Mouse (Mus musculus): ENCODE measurements around the gene Zyg11b. TPM values are rescaled to one million over a fixed set of nuclear protein-coding genes. Genes with fewer than 3 reads are reported as not detected.

Gene Zyg11b
- polyA plus RNA-seq (2012; rRNA removed), result 41.2 and 58.5 TPM in 2 replicates

DNA sequence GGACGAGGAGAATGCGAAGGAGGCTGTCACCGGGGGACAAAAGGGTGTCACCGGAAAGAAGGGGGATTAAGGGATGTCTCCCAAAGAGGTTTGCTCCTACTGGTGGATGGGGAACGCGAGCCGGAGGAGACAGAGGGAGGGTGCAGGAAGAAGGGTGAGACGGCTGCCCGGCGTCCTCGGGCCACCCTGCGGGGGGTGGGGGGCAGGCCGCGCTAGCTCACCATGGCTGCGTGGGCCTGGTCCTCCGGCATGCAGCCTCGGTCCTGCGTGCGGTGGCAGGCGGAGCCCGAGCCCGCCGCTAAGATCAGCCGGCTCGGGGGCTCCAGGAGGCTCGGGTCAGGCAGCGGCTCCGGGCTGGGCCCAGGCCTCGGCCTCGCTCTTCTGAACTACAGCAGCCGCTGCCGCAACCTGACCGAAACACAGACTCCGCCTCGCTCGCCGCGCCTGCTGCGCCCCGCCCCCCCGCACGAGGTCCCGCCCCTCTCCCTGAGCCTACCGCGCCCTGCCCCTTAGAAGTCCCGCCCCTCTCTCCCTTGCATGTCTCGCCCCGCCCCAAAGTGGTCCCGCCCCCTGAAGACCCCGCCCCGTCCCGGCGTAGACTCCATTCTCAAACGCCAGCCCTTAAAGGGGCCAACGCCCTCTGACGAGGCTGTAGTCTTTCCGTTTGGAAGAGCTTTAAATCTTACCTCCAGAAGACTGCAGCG, at the start of gene Zyg11b:
Gene Zyg11b (minus strand): TSS at position 427 of the 704 bp plus-strand sequence.
- TF ChIP-seq CTCF (IDR thresholded peaks at IDR 0.05; ENCODE audit: borderline replicate concordance, extremely low read depth, insufficient read depth, insufficient read length) (no peak), POLR2A (IDR thresholded peaks at IDR 0.05; ENCODE audit: borderline replicate concordance, extremely low read depth, insufficient read depth, insufficient read length, poor library complexity, severe bottlenecking) (peak; percentile 91)
- peak; percentile 98 for DNase-seq (ENCODE audit: low read depth)

DNA sequence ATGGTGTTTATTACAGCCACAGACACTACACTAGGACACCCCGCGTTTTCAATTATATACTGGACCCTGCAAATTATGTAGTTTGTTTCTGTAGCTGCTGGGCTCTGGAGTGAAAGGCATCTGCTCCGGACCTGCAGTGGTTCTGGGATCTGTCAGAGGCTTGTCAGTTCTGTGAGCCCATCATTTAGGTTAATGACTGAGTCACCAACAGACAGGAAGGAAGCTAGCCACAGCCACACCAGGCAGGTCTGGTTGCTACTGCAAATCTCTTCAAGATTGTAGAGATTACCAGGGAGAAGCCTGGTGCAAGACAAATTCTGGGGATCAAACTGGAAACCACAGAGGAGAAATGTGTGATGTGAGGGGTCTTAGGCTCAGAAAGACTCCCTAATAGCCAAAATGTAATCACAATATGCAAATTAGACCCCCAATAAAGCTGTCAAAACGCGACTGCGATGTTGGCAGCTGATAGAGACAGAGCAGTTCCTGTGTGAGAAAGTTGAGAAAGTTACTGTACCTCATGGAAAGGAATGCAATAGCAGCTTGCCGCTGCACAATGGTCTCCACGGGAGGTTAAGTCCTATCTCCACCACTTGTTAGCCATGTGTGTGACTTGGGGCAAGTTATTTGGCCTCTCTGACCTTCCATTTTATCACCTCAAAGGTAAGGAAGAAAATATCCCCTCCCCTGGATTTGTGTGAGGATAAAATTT, 49.1 kb upstream of the Zyg11b start:
- no peak for TF ChIP-seq POLR2A (IDR thresholded peaks at IDR 0.05; ENCODE audit: borderline replicate concordance, extremely low read depth, insufficient read depth, insufficient read length, poor library complexity, severe bottlenecking)
- TF ChIP-seq CTCF (IDR thresholded peaks at IDR 0.05; ENCODE audit: borderline replicate concordance, extremely low read depth, insufficient read depth, insufficient read length), result no peak
- no peak for DNase-seq (ENCODE audit: low read depth)

DNA sequence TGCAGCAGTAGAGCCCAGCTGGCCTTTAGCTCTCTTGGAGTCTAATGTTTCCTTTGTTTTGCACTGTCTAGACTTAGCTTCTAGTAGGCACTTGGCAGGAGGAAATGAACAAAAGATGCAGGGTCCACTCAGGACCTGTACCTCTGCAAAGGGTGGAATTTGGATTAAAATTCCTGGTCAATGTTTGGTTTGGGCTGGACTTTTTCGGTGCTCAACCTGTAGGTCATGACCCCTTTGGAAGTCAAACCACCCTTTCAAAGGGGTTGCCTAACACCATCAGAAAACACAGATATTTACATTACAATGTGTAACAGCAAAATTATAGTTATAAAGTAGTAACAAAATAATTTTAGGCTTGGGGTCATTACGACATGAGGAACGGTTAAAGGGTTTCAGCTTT, 48.2 kb upstream of the Zyg11b start:
- DNase-seq (ENCODE audit: low read depth), result no peak

DNA sequence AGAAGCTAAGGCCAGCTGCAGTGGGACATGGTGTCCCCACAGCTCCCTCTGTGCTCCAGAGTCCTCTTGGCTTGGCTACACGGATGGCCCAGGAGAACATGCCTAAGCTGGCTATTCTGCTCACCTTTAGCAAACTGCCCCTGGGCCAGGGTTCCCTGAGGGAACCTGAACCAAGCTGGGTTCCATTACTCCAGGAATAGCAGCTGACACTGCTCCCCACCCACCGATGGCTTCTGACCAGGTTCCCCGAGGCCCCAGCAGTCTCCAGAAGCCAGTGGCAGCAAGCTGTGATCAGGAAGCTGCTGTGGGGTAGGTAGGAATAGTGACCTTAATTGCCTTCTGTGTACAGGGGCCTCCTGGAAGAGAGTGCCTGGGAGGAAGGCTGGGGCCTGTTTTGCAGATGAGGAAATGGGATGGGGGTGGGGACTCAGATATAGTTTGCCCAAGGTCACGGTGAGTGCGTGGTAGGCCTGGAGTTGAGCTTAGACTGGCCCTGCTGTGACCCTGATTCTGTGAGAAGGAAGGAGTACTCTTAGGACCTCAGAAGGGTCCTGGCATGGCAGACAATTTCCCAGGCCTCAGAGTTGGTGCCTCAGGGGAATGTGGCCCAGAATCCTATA, 47.5 kb upstream of the Zyg11b start:
- TF ChIP-seq POLR2A (IDR thresholded peaks at IDR 0.05; ENCODE audit: borderline replicate concordance, extremely low read depth, insufficient read depth, insufficient read length, poor library complexity, severe bottlenecking) (no peak), CTCF (IDR thresholded peaks at IDR 0.05; ENCODE audit: borderline replicate concordance, extremely low read depth, insufficient read depth, insufficient read length) (no peak)
- DNase-seq (ENCODE audit: low read depth), result no peak

More for the DNA sequence above, 48.2 kb upstream of the Zyg11b start:
- TF ChIP-seq CTCF (IDR thresholded peaks at IDR 0.05; ENCODE audit: borderline replicate concordance, extremely low read depth, insufficient read depth, insufficient read length) (no peak), POLR2A (IDR thresholded peaks at IDR 0.05; ENCODE audit: borderline replicate concordance, extremely low read depth, insufficient read depth, insufficient read length, poor library complexity, severe bottlenecking) (no peak)

DNA sequence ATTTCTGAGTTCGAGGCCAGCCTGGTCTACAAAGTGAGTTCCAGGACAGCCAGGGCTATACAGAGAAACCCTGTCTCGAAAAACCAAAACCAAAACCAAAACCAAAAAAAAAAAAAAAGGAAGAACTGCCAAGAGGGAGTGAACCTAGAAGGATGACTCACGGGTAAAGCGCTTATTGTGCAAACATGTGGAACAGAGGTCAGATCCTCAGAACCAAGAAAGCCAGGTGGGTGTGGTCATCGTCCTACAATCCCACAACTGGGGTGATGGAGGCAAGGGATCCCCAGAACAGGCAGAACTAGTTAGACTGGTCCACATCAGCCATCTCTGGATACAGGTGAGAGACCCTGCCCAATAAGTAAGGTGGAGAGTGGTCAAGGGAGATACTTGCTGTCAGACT, 46.2 kb upstream of the Zyg11b start:
- TF ChIP-seq POLR2A (IDR thresholded peaks at IDR 0.05; ENCODE audit: borderline replicate concordance, extremely low read depth, insufficient read depth, insufficient read length, poor library complexity, severe bottlenecking), result no peak
- no peak for TF ChIP-seq CTCF (IDR thresholded peaks at IDR 0.05; ENCODE audit: borderline replicate concordance, extremely low read depth, insufficient read depth, insufficient read length)
- DNase-seq (ENCODE audit: low read depth), result no peak

DNA sequence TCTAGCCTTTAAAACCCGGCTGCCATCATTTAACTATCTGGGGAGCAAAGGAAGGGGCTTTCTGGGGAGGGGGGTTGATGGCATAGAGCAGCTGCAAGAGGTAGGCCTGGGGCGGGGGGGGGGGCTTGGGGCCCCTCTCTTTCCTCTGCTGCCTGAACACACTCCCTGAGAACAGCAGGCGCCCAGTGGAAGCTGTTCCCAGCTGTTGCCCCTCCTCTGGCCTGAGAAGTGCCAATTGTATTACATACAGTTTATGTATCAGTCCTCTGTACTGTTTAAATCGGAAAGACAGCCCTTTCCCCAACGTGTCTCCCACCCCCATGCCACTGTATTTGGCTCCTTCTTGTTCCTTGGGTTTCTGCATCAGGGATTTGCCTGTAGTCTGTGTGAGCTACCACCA, 44.9 kb upstream of the Zyg11b start:
- DNase-seq (ENCODE audit: low read depth), result no peak
- TF ChIP-seq CTCF (IDR thresholded peaks at IDR 0.05; ENCODE audit: borderline replicate concordance, extremely low read depth, insufficient read depth, insufficient read length), result no peak
- TF ChIP-seq POLR2A (IDR thresholded peaks at IDR 0.05; ENCODE audit: borderline replicate concordance, extremely low read depth, insufficient read depth, insufficient read length, poor library complexity, severe bottlenecking), result no peak

DNA sequence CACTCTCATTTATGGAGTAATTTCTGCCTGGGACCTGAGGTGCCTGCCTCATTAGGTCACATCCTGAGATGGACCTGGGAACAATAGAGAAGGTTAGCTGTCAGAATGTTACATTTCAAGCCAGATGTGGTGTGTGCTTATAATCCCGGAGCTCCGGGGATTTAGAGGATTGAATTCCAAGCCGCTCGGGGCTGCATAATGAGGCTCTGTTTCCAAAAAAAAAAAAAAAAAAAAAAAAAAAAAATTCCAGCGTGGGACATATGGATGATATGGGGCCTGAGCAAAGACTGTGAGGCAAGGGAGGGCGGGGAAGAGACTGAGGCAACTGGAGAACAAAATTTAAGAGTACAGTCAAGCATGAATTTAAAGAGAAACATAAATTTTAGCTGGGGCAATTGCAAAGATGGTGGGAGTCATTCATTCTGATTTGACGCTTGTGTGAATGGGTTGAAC, 43.8 kb upstream of the Zyg11b start:
- TF ChIP-seq CTCF (IDR thresholded peaks at IDR 0.05; ENCODE audit: borderline replicate concordance, extremely low read depth, insufficient read depth, insufficient read length) (no peak), POLR2A (IDR thresholded peaks at IDR 0.05; ENCODE audit: borderline replicate concordance, extremely low read depth, insufficient read depth, insufficient read length, poor library complexity, severe bottlenecking) (no peak)
- peak; percentile 39 for DNase-seq (ENCODE audit: low read depth)

DNA sequence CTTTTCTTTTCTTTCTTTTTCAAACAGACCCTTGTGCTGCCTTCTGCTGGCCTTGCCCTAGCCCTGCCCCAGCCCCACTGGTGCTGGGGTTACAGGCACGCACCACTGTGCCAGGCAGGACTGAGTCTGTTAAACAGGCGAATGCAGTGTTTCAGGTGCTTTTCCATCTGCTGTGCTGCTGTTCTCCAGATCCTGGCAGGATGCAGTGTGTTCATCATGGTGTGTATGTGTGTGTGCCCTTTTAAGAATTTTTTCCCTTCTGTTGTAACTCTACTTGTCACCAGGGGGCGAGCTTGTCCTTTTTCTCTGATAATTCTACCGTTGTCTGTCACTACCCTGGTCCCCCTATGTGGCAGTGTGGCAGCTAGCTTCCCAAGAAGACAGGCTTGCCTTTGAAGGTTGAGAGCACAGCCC, 38.4 kb upstream of the Zyg11b start:
- DNase-seq (ENCODE audit: low read depth), result peak; percentile 92
- TF ChIP-seq POLR2A (IDR thresholded peaks at IDR 0.05; ENCODE audit: borderline replicate concordance, extremely low read depth, insufficient read depth, insufficient read length, poor library complexity, severe bottlenecking), result no peak
- TF ChIP-seq CTCF (IDR thresholded peaks at IDR 0.05; ENCODE audit: borderline replicate concordance, extremely low read depth, insufficient read depth, insufficient read length), result peak; percentile 66; the same call in 1 of the 2 replicates

DNA sequence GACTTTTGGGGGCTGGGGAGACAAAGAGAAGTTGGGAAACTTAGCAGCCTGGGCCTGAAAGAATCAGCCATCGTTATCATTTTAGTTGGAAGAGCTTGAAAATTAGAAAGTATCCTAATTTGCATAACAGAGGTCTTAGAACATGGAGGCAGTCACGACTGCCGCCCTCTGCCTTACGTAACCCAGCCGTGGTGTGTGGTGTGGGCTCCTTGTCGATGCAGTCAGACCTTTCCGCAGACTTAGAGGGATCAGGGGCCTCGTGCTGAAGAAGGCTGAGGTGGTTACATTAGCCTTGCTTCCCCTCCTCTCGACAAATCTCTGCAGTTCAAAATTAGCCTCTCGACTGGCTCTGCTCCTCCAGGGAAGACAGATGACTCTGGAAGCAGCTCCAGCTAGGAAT, 37.9 kb upstream of the Zyg11b start:
- DNase-seq (ENCODE audit: low read depth), result no peak
- TF ChIP-seq CTCF (IDR thresholded peaks at IDR 0.05; ENCODE audit: borderline replicate concordance, extremely low read depth, insufficient read depth, insufficient read length) (no peak), POLR2A (IDR thresholded peaks at IDR 0.05; ENCODE audit: borderline replicate concordance, extremely low read depth, insufficient read depth, insufficient read length, poor library complexity, severe bottlenecking) (no peak)

DNA sequence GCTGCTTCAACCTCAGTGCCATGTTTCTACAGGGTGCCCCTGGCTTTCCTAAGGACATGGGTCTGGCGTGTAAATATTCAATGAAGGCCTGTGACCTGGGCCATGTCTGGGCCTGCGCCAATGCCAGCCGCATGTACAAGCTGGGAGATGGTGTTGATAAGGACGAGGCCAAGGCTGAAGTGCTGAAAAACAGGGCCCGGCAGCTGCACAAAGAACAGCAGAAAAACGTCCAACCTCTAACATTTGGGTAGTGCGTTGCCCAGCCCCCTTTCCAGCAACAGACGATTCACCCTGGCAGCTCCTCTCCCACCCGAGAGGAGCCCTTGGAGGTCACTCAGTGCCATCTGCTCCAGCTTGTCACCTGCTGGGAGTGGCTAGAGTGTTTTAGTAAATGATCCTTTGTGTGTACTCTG, 37.4 kb upstream of the Zyg11b start:
- TF ChIP-seq POLR2A (IDR thresholded peaks at IDR 0.05; ENCODE audit: borderline replicate concordance, extremely low read depth, insufficient read depth, insufficient read length, poor library complexity, severe bottlenecking) (no peak), CTCF (IDR thresholded peaks at IDR 0.05; ENCODE audit: borderline replicate concordance, extremely low read depth, insufficient read depth, insufficient read length) (no peak)
- no peak for DNase-seq (ENCODE audit: low read depth)

DNA sequence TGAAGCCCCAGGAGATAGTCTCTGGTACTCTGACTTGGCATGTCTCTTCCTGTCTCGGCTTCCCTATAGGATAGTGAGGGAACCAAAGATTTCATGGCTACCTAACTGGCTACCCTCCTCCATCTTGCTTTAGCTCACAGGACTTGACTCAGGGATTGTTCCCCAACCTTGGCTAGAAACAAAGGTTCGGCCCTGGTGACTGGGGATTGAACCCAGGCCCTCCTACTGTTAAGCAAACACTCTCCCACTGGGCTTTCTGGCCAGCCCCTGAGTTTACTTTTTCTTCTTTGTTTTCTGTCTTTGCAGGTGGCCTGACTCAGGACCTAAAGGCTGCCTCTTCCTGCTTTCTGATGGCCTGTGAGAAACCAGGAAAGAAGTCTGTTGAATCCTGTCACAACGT, 36.9 kb upstream of the Zyg11b start:
- no peak for TF ChIP-seq POLR2A (IDR thresholded peaks at IDR 0.05; ENCODE audit: borderline replicate concordance, extremely low read depth, insufficient read depth, insufficient read length, poor library complexity, severe bottlenecking)
- no peak for TF ChIP-seq CTCF (IDR thresholded peaks at IDR 0.05; ENCODE audit: borderline replicate concordance, extremely low read depth, insufficient read depth, insufficient read length)
- no peak for DNase-seq (ENCODE audit: low read depth)

Data from brain, embryonic 14.5 days (tissue).